Mouse (Mus musculus) ES-E14 (cell line): Measurements from ENCODE around the gene Irx3. TPM values are rescaled to one million over a fixed set of nuclear protein-coding genes. Genes with fewer than 3 reads are reported as not detected.

Source experiments
- DNase-seq: peaks from one replicate; pipeline ENCODE4 v3.0.0-alpha.2; 2013; ENCODE audit warnings: low read depth, low spot score
- H3K27ac ChIP-seq: 2 replicates; pipeline ENCODE4 v1.5.1; 2012; ENCODE audit warnings: low read depth, mild to moderate bottlenecking, low read length, moderate library complexity, mixed read lengths; ENCODE audit not compliant: poor library complexity, insufficient read depth, severe bottlenecking
- H3K36me3 ChIP-seq: 2 replicates; pipeline ENCODE4 v1.6.1; 2012; ENCODE audit warnings: mild to moderate bottlenecking, low read length, moderate library complexity, mixed read lengths; ENCODE audit not compliant: control insufficient read depth, poor library complexity, insufficient read depth, severe bottlenecking
- H3K4me1 ChIP-seq, 2 experiments: fragments of 150-350 bp in 1 of 2; sonication (generic) in 1 of 2; 2 replicates each; pipeline ENCODE4 v1.6.1; 2012; ENCODE audit warnings: low read length in 2 of 2, mild to moderate bottlenecking in 1 of 2, mixed read lengths in 1 of 2; ENCODE audit not compliant: control insufficient read depth in 2 of 2, insufficient read depth in 2 of 2, poor library complexity in 1 of 2
- H3K4me3 ChIP-seq, 2 experiments: fragments of 150-350 bp in 1 of 2; sonication (generic) in 1 of 2; 2 replicates each; pipeline ENCODE4 v1.5.1; 2012; ENCODE audit warnings: low read length in 2 of 2, low read depth in 1 of 2, mild to moderate bottlenecking in 1 of 2, mixed read lengths in 1 of 2; ENCODE audit not compliant: insufficient read depth in 1 of 2, poor library complexity in 1 of 2, severe bottlenecking in 1 of 2
- H3K9ac ChIP-seq: 2 replicates; pipeline ENCODE4 v1.6.1; 2012; ENCODE audit warnings: low read depth, mild to moderate bottlenecking, low read length, mixed read lengths; ENCODE audit not compliant: poor library complexity, insufficient read depth, severe bottlenecking
- H3K9me3 ChIP-seq: fragments of 150-350 bp; sonication (generic); 2 replicates; pipeline ENCODE4 v1.6.1; 2012; ENCODE audit warnings: low read depth, mild to moderate bottlenecking, low read length; ENCODE audit not compliant: control insufficient read depth, insufficient read depth
- CHD2 ChIP-seq: IDR thresholded peaks from 2 replicates; pipeline ENCODE4 v1.6.1; 2014; ENCODE audit warnings: mild to moderate bottlenecking, low read depth, low read length, inconsistent platforms
- HCFC1 ChIP-seq: IDR thresholded peaks from 2 replicates; pipeline ENCODE4 v1.6.1; 2012; ENCODE audit warnings: low read length, inconsistent platforms, borderline replicate concordance; ENCODE audit not compliant: insufficient read depth
- MAFK ChIP-seq: IDR thresholded peaks from 2 replicates; pipeline ENCODE4 v1.6.1; 2014; ENCODE audit warnings: mild to moderate bottlenecking, low read depth, low read length, inconsistent platforms; ENCODE audit not compliant: insufficient read depth
- ZC3H11A ChIP-seq: IDR thresholded peaks from 2 replicates; pipeline ENCODE4 v1.6.1; 2012; ENCODE audit warnings: low read depth, mild to moderate bottlenecking, inconsistent platforms, low read length, borderline replicate concordance
- ZNF384 ChIP-seq: IDR thresholded peaks from 2 replicates; pipeline ENCODE4 v1.6.1; 2012; ENCODE audit warnings: low read depth, low read length, inconsistent platforms
- in situ Hi-C, 2 experiments: fragments of 600-800 bp; cut with MboI; formaldehyde crosslinking; loops; one replicate each; pipeline ENCODE4 v1.15.1; 2025; ENCODE audit warnings: low sequenced_read_pairs in 2 of 2, inconsistent platforms in 1 of 2; ENCODE audit not compliant: unreplicated experiment in 2 of 2
- total RNA-seq: library from RNA; depleted of rRNA; stranded (reverse); fragments of 300-350 nt; gene quantifications from 2 replicates; pipeline ENCODE4 v1.2.3, GENCODE M21; 2012

Irx3 gene
- total RNA-seq, 1 experiment: 0.98 TPM

- H3K9ac ChIP-seq: no peak overlapping the region
- in situ Hi-C loops: no loop called here
- H3K4me3 ChIP-seq: no peak overlapping the region
- H3K27ac ChIP-seq: no peak overlapping the region
- DNase-seq: no peak
- H3K36me3 ChIP-seq: no peaks in the 10 kb centered on the region
- TF ChIP-seq CHD2: no peak
- H3K9me3 ChIP-seq: no peaks in the 10 kb centered on the region
- H3K4me1 ChIP-seq: no peaks in the 10 kb centered on the region
Observed at GRCm38 (mm10) chr8:91822746-91823145, 20.9 kb upstream of the Irx3 start.

- TF ChIP-seq ZC3H11A: no peak
- DNase-seq: no peak
- in situ Hi-C loops: no loop called here
Observed at GRCm38 (mm10) chr8:91821976-91822375, 20.1 kb upstream of the Irx3 start.

GRCm38 (mm10) chr8:91819778-91820177 lies 17.9 kb upstream of the Irx3 start:
- Histone ChIP-seq H3K4me3 (no peak overlapping the region), H3K9me3 (no peaks in the 10 kb centered on the region), H3K27ac (no peak overlapping the region), H3K4me1 (no peaks in the 10 kb centered on the region), H3K36me3 (no peaks in the 10 kb centered on the region), H3K9ac (no peak overlapping the region)
- no peak for TF ChIP-seq HCFC1
- TF ChIP-seq MAFK: no peak
- no peak for TF ChIP-seq ZNF384
- TF ChIP-seq ZC3H11A: no peak
- DNase-seq: no peak
- in situ Hi-C loops: no loop called here

More at GRCm38 (mm10) chr8:91821976-91822375, 20.1 kb upstream of the Irx3 start:
- no peaks in the 10 kb centered on the region for H3K4me1 ChIP-seq
- no peaks in the 10 kb centered on the region for H3K9me3 ChIP-seq
- H3K36me3 ChIP-seq: no peaks in the 10 kb centered on the region
- H3K9ac ChIP-seq: no peak overlapping the region
- no peak overlapping the region for H3K27ac ChIP-seq
- no peak overlapping the region for H3K4me3 ChIP-seq

- H3K27ac ChIP-seq: no peak overlapping the region
- no peak overlapping the region for H3K9ac ChIP-seq
- no peak for DNase-seq
- no peak overlapping the region for H3K4me3 ChIP-seq
- H3K36me3 ChIP-seq: no peaks in the 10 kb centered on the region
- H3K4me1 ChIP-seq: no peaks in the 10 kb centered on the region
- in situ Hi-C loops: no loop called here
- TF ChIP-seq ZC3H11A: no peak
- TF ChIP-seq CHD2: no peak
- H3K9me3 ChIP-seq: no peaks in the 10 kb centered on the region
Observed at GRCm38 (mm10) chr8:91818784-91819183, 16.9 kb upstream of the Irx3 start.

GRCm38 (mm10) chr8:91814106-91814505 lies 12.2 kb upstream of the Irx3 start:
- Histone ChIP-seq H3K4me1 (no peaks in the 10 kb centered on the region), H3K27ac (no peak overlapping the region), H3K36me3 (no peaks in the 10 kb centered on the region), H3K9ac (no peak overlapping the region), H3K9me3 (no peaks in the 10 kb centered on the region), H3K4me3 (no peak overlapping the region)
- DNase-seq: no peak
- TF ChIP-seq HCFC1: no peak
- no peak for TF ChIP-seq ZNF384
- TF ChIP-seq MAFK: no peak
- no peak for TF ChIP-seq CHD2
- no peak for TF ChIP-seq ZC3H11A
- in situ Hi-C loops: no loop called here
